Mouse (Mus musculus) testis, adult 2 months (tissue): ENCODE data around the gene Fndc1. TPM values are rescaled to one million over a fixed set of nuclear protein-coding genes. Genes with fewer than 3 reads are reported as not detected.

Experiments used
- H3K27ac ChIP-seq: fragments of 200-500 bp; 2 replicates; pipeline ENCODE4 v1.5.1; 2012; ENCODE audit warnings: low read depth, low read length; ENCODE audit not compliant: control insufficient read depth, insufficient read depth
- H3K27me3 ChIP-seq: fragments of 200-500 bp; 2 replicates; pipeline ENCODE4 v1.6.1; 2012; ENCODE audit warnings: mild to moderate bottlenecking, low read length, moderate library complexity; ENCODE audit not compliant: control insufficient read depth, insufficient read depth
- H3K36me3 ChIP-seq: fragments of 200-500 bp; 2 replicates; pipeline ENCODE4 v1.6.1; 2012; ENCODE audit warnings: mild to moderate bottlenecking, low read length; ENCODE audit not compliant: control insufficient read depth, insufficient read depth
- H3K4me1 ChIP-seq: fragments of 200-500 bp; 2 replicates; pipeline ENCODE4 v1.6.1; 2012; ENCODE audit warnings: low read length; ENCODE audit not compliant: control insufficient read depth, insufficient read depth
- H3K4me3 ChIP-seq: fragments of 200-500 bp; 2 replicates; pipeline ENCODE4 v1.5.1; 2012; ENCODE audit warnings: low read depth, mild to moderate bottlenecking, low read length, moderate library complexity, mixed read lengths; ENCODE audit not compliant: control insufficient read depth
- CTCF ChIP-seq: fragments of 200-500 bp; IDR thresholded peaks from 2 replicates; pipeline ENCODE4 v1.5.1; 2012; ENCODE audit warnings: low read depth, mild to moderate bottlenecking, inconsistent platforms, low read length, moderate library complexity; ENCODE audit not compliant: control insufficient read depth, insufficient read depth, insufficient replicate concordance
- POLR2A ChIP-seq: fragments of 200-500 bp; IDR thresholded peaks from 2 replicates; pipeline ENCODE4 v1.6.1; 2012; ENCODE audit warnings: low read depth, mild to moderate bottlenecking, inconsistent platforms, low read length, moderate library complexity; ENCODE audit not compliant: control insufficient read depth
- polyA plus RNA-seq: library from polyadenylated mRNA; depleted of rRNA; stranded (reverse); fragments of >200 nt; gene quantifications from 2 replicates; pipeline ENCODE4 v1.2.3, GENCODE M21; 2012

Fndc1 gene
- polyA plus RNA-seq, 1 experiment = 0.95 TPM

DNA sequence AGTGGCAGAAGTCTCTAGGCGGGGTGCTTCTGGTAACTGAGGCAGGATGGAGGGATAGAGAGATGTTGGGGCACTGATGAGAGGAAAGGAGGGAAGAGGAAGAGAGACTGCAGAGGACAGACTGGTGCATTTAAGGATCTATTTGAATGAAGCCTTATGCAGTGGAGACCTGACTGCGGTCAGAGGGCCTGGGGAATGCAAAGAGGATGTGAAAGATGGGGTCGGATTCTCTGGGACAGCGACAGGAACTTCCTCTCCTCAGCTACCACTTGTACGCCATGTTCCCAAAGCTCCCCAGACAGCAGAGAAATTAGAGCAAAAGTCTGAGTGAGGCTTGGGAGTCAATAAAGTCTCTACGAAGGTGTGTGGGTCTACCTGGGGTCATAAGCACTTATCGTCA lies 42.0 kb upstream of the Fndc1 start:
- H3K4me3 ChIP-seq = no peak overlapping the region
- no peaks in the 10 kb centered on the region for H3K27me3 ChIP-seq
- H3K4me1 ChIP-seq = peaks cover 2% of the 10 kb centered on the region
- no peak overlapping the region; the same call in 1 of the 2 replicates for H3K27ac ChIP-seq
- TF ChIP-seq CTCF (no peak), POLR2A (no peak)
- no peaks in the 10 kb centered on the region for H3K36me3 ChIP-seq

DNA sequence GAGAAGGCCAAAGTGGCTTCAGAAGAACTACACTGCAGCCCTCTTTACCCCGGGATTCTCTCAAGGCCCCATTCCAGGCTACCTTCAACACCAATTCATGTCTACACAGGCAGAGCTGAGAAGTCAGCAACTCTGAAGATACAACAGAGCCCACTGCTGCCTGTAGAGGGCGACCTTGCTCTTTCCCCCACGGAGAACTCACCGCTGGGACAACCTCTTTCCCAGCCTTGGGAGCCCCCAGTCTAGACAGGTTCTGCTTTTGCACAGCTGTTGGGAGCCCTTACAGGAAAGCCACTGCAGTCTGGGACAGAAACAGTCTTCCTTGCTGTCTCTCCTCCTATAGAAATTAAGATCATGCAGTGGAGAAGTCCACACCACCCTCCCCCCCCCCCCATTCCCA lies 41.5 kb upstream of the Fndc1 start:
- Histone ChIP-seq H3K4me3 (no peak overlapping the region), H3K27ac (no peak overlapping the region), H3K27me3 (no peaks in the 10 kb centered on the region), H3K36me3 (no peaks in the 10 kb centered on the region), H3K4me1 (peaks cover 2% of the 10 kb centered on the region)
- TF ChIP-seq CTCF (peak; percentile 73; the same call in 1 of the 2 replicates), POLR2A (no peak)

DNA sequence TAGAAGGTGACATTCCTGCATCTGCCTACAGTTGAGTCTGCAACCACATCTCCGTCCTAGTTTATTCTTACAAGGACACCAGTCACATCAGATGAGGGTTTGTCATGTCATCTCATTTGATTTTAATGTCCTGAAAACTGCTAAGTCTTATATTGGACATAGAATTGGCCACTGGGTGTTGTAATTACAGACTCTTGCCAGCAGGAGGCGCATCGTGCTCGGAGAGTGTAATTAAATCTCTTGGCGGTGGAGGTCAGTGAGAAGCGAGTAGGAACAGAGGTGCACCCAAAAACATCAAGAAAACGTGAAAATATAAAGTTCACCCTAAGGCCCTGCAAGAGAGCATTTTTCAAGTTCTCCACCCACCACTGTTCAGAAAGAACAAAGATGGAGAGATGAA lies 37.6 kb upstream of the Fndc1 start:
- H3K4me1 ChIP-seq = no peaks in the 10 kb centered on the region; the same call in 1 of the 2 replicates
- H3K27ac ChIP-seq = no peak overlapping the region
- peak overlapping the region; percentile 52 for H3K4me3 ChIP-seq
- TF ChIP-seq CTCF = peak; percentile 59; the same call in 1 of the 2 replicates
- TF ChIP-seq POLR2A = no peak
- H3K36me3 ChIP-seq = no peaks in the 10 kb centered on the region
- no peaks in the 10 kb centered on the region for H3K27me3 ChIP-seq

DNA sequence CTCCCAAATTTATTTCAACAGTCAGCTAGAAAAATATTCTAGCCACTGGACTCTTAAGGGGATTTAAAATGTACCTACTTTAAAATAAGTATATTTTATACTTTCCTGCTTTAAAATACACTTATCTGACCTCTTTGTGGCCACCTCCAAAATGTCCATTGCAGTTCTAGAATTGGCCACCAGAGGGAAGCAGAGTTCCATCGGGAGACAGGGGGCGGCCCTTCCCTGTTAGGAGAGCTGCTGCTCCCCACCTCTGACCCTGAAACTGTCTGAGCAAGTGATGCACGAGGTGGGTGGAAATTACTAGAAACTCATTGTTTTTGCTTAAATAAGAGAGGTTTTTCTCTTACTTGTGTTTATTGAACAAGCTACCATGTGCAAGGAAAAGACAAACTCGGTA lies 36.6 kb upstream of the Fndc1 start:
- Histone ChIP-seq H3K27me3 (no peaks in the 10 kb centered on the region), H3K27ac (no peak overlapping the region), H3K4me3 (peak overlapping the region; percentile 52; the same call in 1 of the 2 replicates), H3K36me3 (no peaks in the 10 kb centered on the region), H3K4me1 (no peaks in the 10 kb centered on the region; the same call in 1 of the 2 replicates)
- TF ChIP-seq CTCF = peak; percentile 93
- TF ChIP-seq POLR2A = no peak

GRCm38 (mm10) chr17:7860845-7861360 lies 33.8 kb upstream of the Fndc1 start:
- Histone ChIP-seq H3K27me3 (no peaks in the 10 kb centered on the region), H3K4me1 (no peaks in the 10 kb centered on the region; the same call in 1 of the 2 replicates), H3K36me3 (no peaks in the 10 kb centered on the region), H3K27ac (no peak overlapping the region), H3K4me3 (no peak overlapping the region)
- no peak for TF ChIP-seq POLR2A
- TF ChIP-seq CTCF = no peak

DNA sequence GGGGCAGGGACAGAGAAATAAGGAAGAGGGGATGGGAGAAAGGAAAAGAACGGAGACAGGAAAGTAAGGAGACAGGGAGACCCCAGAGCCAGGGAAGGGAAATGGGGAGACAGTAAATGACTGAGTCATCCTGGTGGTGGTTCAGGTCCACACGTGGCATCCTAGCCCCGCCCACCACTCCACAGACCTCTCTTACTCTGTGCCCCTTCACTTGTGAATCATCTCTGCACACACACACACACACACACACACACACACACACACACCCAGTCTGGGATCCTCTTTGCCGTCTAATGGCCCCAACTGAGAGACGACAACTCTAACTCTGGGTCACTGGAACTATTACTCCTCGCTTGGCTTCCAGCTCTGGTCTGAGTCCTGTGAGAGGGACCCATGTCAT lies 30.6 kb upstream of the Fndc1 start:
- no peaks in the 10 kb centered on the region; the same call in 1 of the 2 replicates for H3K4me1 ChIP-seq
- H3K27ac ChIP-seq = no peak overlapping the region
- H3K4me3 ChIP-seq = no peak overlapping the region
- TF ChIP-seq CTCF (no peak), POLR2A (no peak)
- H3K36me3 ChIP-seq = no peaks in the 10 kb centered on the region
- no peaks in the 10 kb centered on the region for H3K27me3 ChIP-seq

DNA sequence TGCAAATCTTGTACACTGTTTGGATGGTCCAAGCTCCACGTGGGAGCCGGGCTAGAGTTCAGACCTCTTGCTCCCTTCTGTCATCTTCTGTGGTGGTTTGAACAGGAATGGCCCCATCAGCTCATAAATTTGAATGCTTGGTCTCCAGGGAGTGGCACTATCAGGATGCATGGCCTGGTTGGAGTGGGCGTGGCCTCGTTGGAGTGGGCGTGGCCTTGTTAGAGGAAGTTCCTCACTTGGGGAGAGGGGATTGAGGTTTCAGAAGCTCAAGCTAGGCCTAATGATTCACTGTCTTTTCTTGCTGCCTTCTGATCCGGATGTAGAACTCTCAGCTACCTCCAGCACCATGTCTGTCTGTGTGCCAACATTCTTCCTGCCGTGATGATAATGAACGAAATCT lies 28.7 kb upstream of the Fndc1 start:
- Histone ChIP-seq H3K27me3 (no peaks in the 10 kb centered on the region), H3K4me1 (no peaks in the 10 kb centered on the region; the same call in 1 of the 2 replicates), H3K36me3 (no peaks in the 10 kb centered on the region), H3K4me3 (no peak overlapping the region), H3K27ac (no peak overlapping the region)
- TF ChIP-seq CTCF (no peak), POLR2A (no peak)
